Mouse (Mus musculus) kidney, postnatal 0 days (tissue): Measurements from ENCODE around the gene Disp1. TPM values are rescaled to one million over a fixed set of nuclear protein-coding genes. Genes with fewer than 3 reads are reported as not detected.

ENCODE experiments used
- ATAC-seq: fragments of 200-750 bp; cut with Nextera tagmentation; replicated peaks from 2 replicates; pipeline ENCODE4 v1.8.0; 2017; ENCODE audit warnings: low read depth, moderate number of reproducible peaks, moderate TSS enrichment, moderate library complexity; ENCODE audit not compliant: low FRiP score
- DNase-seq: peaks from one replicate; pipeline ENCODE4 v3.0.0-alpha.2; 2016; ENCODE audit warnings: low spot score
- H3K27ac ChIP-seq: fragments of 300-500 bp; sonication (generic); 2 replicates; pipeline ENCODE4 v1.5.1; 2014; ENCODE audit warnings: mild to moderate bottlenecking
- H3K27me3 ChIP-seq: fragments of 300-500 bp; sonication (generic); 2 replicates; pipeline ENCODE4 v1.6.1; 2014; ENCODE audit warnings: low read length, mixed read lengths; ENCODE audit not compliant: insufficient read depth
- H3K36me3 ChIP-seq: fragments of 300-500 bp; sonication (generic); 2 replicates; pipeline ENCODE4 v1.6.1; 2014; ENCODE audit warnings: low read length, mixed read lengths; ENCODE audit not compliant: insufficient read depth
- H3K4me1 ChIP-seq: fragments of 300-500 bp; sonication (generic); replicated peaks from 2 replicates; pipeline ENCODE4 v1.6.1; 2014; ENCODE audit warnings: antibody characterized with exemption, low read length, mixed read lengths; ENCODE audit not compliant: insufficient read depth
- H3K4me2 ChIP-seq: fragments of 300-500 bp; sonication (generic); 2 replicates; pipeline ENCODE4 v1.6.1; 2014; ENCODE audit warnings: mild to moderate bottlenecking, low read length, moderate library complexity, mixed read lengths
- H3K4me3 ChIP-seq: fragments of 300-500 bp; sonication (generic); replicated peaks from 2 replicates; pipeline ENCODE4 v1.5.1; 2014; ENCODE audit warnings: low read depth, low read length
- H3K9ac ChIP-seq: fragments of 300-500 bp; sonication (generic); 2 replicates; pipeline ENCODE4 v1.6.1; 2014; ENCODE audit warnings: low read depth, low read length
- H3K9me3 ChIP-seq: fragments of 300-500 bp; sonication (generic); replicated peaks from 2 replicates; pipeline ENCODE4 v1.6.1; 2016; ENCODE audit warnings: low read length, inconsistent platforms, mixed read lengths
- CTCF ChIP-seq: IDR thresholded peaks from 2 replicates; pipeline ENCODE4 v1.5.1; 2016; ENCODE audit warnings: antibody characterized with exemption, low read depth, mild to moderate bottlenecking, moderate library complexity
- WGBS: fragments of 180-500 bp; shearing (Covaris S2); extraction: QIAGEN DNeasy Blood & Tissue Kit; methylation state at CpG from one replicate; pipeline ENCODE4 v1.1.7; 2014; 5-methylcytosine and 5-hydroxymethylcytosine counted together
- polyA plus RNA-seq: library from polyadenylated mRNA; unstranded; fragments of >200 nt; fragmentation: Nextera tagmentation; extraction: Ambion mirVana; gene quantifications from 2 replicates; pipeline ENCODE4 v1.2.1, GENCODE M21; 2015

The Disp1 gene
- polyA plus RNA-seq, 1 experiment from 2014 or later: 8.4 TPM

DNA sequence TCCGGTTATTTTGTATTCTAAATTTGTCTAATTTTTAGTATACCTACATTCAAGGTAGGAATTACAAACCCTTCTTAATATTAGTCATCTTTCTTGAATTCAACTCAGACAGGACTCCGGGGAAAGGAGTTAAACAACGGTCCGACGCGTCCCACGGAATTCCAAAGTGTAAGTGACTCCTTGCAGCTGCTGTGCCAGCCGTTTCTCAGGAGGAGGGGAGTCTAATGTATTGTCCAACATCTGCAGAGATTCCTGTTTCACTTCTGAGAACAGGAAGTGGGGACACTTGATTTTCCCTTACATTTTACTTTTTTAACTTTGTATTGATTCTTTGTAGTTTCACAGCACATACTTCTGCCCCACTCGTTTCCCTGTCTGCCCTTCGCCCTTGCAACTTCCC lies 104.9 kb downstream of the Disp1 start:
- Histone ChIP-seq H3K9me3 (no peaks in the 10 kb centered on the region), H3K27ac (no peak overlapping the region), H3K27me3 (no peaks in the 10 kb centered on the region), H3K4me2 (no peak overlapping the region), H3K9ac (no peak overlapping the region), H3K36me3 (no peaks in the 10 kb centered on the region), H3K4me1 (peaks cover 34% of the 10 kb centered on the region), H3K4me3 (no peak overlapping the region)
- no peak for TF ChIP-seq CTCF
- ATAC-seq (no peak), DNase-seq (peak; percentile 78)
- WGBS: 26% methylated on average over 10 of the region's 10 CpGs

DNA sequence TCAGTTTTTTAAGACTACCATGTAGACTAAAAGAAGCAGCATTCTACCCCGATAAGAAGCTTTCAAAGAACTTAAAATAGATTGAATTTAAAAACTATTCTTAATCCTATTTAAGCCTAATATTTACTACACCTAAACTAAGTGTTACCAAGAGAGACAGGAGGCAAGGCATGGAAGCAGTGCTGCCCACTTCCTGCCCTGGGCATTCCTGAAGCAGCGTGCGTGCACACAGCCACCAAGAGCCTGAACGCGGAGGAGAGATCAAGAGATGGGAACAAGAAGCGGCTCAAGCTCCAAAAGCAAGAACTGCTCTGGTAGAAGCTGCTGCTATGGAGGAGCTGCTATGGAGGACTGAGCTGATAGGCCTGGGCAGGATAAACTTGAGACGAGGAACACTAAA lies 106.2 kb downstream of the Disp1 start:
- Histone ChIP-seq H3K4me3 (no peak overlapping the region), H3K36me3 (no peaks in the 10 kb centered on the region), H3K27ac (no peak overlapping the region), H3K4me1 (peaks cover 27% of the 10 kb centered on the region), H3K27me3 (no peaks in the 10 kb centered on the region), H3K4me2 (no peak overlapping the region), H3K9ac (no peak overlapping the region), H3K9me3 (no peaks in the 10 kb centered on the region)
- 74% methylated on average over 7 of the region's 7 CpGs for WGBS
- no peak for TF ChIP-seq CTCF
- DNase-seq (no peak), ATAC-seq (no peak)

DNA sequence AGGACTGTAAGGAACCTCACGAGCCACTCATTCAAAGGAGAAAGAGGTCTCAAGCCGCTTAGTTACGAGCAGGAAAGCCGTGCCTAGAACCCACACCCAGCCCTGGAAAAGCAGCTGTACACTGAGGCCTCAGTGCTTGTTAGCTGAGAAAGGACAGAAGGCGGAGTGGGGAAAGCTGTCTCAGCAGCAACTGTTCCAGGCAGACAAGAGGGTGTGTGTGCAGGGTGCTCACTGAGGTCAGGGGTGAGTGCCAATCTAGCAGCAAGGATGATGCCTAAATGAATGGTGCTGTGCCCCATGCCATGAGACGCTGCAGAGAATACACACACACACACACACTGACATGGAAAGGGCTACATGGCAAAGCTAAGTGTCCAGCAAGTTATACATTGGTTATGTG lies 106.8 kb downstream of the Disp1 start:
- ATAC-seq: no peak
- Histone ChIP-seq H3K27ac (no peak overlapping the region), H3K4me2 (no peak overlapping the region), H3K4me1 (peaks cover 27% of the 10 kb centered on the region), H3K4me3 (no peak overlapping the region), H3K9ac (no peak overlapping the region), H3K9me3 (no peaks in the 10 kb centered on the region), H3K27me3 (no peaks in the 10 kb centered on the region), H3K36me3 (no peaks in the 10 kb centered on the region)
- WGBS: 64% methylated on average over 6 of the region's 6 CpGs
- no peak for DNase-seq
- TF ChIP-seq CTCF: no peak

DNA sequence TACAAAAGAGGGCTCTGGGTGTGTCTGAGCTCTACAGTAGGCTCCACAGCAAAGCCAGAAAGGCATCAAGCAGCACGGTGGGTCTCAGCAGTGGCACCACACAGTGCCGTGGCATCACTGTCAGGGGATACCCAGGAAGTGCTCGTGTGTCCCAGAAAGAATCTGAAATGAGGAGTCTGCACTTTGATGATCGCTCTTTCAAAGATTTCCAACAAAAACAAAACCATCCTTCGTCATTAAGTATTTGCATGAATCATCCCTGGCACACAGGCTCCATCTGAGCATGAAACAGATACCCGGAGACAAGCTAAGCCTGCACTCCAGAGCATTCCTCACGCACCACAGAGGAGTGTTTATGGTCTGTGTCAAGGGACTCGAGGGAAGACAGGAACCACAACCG lies 107.8 kb downstream of the Disp1 start:
- no peaks in the 10 kb centered on the region for H3K9me3 ChIP-seq
- no peak for TF ChIP-seq CTCF
- H3K27me3 ChIP-seq: no peaks in the 10 kb centered on the region
- ATAC-seq (0 out of 2 replicates have a peak, but pooled peaks have one; percentile 55), DNase-seq (peak; percentile 78)
- WGBS: 21% methylated on average over 9 of the region's 9 CpGs
- H3K9ac ChIP-seq: no peak overlapping the region
- H3K4me2 ChIP-seq: no peak overlapping the region
- H3K4me1 ChIP-seq: peaks cover 27% of the 10 kb centered on the region
- no peak overlapping the region for H3K4me3 ChIP-seq
- no peaks in the 10 kb centered on the region for H3K36me3 ChIP-seq
- 0 out of 2 replicates have a peak overlapping the region, but pooled peaks have one; percentile 25 for H3K27ac ChIP-seq

DNA sequence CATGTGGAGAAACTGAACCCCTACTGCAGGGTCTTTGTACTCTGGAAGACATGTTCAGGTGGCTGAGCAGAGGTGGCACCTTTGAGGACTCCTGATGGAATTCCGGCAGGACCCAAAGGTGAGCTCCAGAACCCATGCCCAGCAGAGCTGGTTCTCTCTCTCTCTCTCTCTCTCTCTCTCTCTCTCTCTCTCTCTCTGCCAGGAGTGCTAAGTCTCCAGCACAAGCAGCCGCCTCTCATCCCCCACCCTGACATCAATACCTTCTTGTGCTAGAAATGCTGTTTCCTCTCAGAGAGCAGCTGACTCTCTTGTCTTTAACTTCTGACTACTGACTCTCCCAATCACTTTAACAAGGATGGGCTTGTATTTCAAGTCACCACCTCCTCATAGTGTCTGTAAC lies 113.8 kb downstream of the Disp1 start:
- Histone ChIP-seq H3K27me3 (no peaks in the 10 kb centered on the region), H3K4me1 (no peaks in the 10 kb centered on the region; the same call in 1 of the 2 replicates), H3K4me3 (no peak overlapping the region), H3K9ac (no peak overlapping the region), H3K27ac (no peak overlapping the region), H3K36me3 (no peaks in the 10 kb centered on the region), H3K9me3 (no peaks in the 10 kb centered on the region), H3K4me2 (no peak overlapping the region)
- ATAC-seq: no peak
- TF ChIP-seq CTCF: no peak
- no peak for DNase-seq
- WGBS: 61% methylated on average over 2 of the region's 2 CpGs

DNA sequence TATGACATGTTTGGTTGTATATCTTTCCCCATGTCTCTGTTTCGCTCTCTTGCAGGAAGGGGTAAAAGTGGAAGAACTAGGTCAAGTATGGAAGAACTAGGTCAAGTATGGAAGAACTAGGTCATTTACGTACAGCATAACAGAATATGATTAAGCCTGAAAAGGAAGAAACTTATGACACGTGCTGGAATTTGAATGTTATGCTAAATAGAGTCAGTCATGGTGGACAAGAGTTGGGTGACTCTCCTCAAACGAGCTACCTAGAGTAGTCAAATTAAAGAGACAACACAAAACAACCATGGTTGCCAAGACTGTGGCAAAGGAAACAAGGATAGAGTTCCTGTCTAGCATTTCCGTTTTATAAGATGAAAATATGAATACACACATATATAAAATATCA lies 116.6 kb downstream of the Disp1 start:
- DNase-seq: no peak
- 89% methylated on average over 5 of the region's 5 CpGs for WGBS
- Histone ChIP-seq H3K27me3 (no peaks in the 10 kb centered on the region), H3K4me3 (no peak overlapping the region), H3K27ac (no peak overlapping the region), H3K36me3 (no peaks in the 10 kb centered on the region), H3K9me3 (no peaks in the 10 kb centered on the region), H3K4me1 (no peaks in the 10 kb centered on the region; the same call in 1 of the 2 replicates), H3K4me2 (no peak overlapping the region), H3K9ac (no peak overlapping the region)
- no peak for ATAC-seq
- no peak for TF ChIP-seq CTCF

- H3K4me3 ChIP-seq: no peak overlapping the region
- no peak overlapping the region for H3K4me2 ChIP-seq
- no peaks in the 10 kb centered on the region for H3K36me3 ChIP-seq
- no peak for DNase-seq
- no peak overlapping the region for H3K9ac ChIP-seq
- ATAC-seq: no peak
- 70% methylated on average over 3 of the region's 3 CpGs for WGBS
- H3K27me3 ChIP-seq: no peaks in the 10 kb centered on the region
- H3K4me1 ChIP-seq: no peaks in the 10 kb centered on the region; the same call in 1 of the 2 replicates
- no peak for TF ChIP-seq CTCF
- H3K9me3 ChIP-seq: no peaks in the 10 kb centered on the region
- H3K27ac ChIP-seq: no peak overlapping the region
Measured at GRCm38 (mm10) chr1:183102775-183103174, 118.5 kb downstream of the Disp1 start.
